Mouse (Mus musculus) forebrain, postnatal 0 days (tissue): ENCODE data around the gene Mef2b. TPM values are rescaled to one million over a fixed set of nuclear protein-coding genes. Genes with fewer than 3 reads are reported as not detected.

ENCODE experiments used
- ATAC-seq: fragments of 200-750 bp; cut with Nextera tagmentation; 2 replicates; pipeline ENCODE4 v1.8.0; 2017; ENCODE audit warnings: mild to moderate bottlenecking, moderate library complexity
- DNase-seq: peaks from one replicate; pipeline ENCODE4 v3.0.0-alpha.2; 2015
- H3K27ac ChIP-seq: fragments of 300-500 bp; sonication (generic); 2 replicates; pipeline ENCODE4 v1.5.1; 2014; ENCODE audit warnings: low read depth, mild to moderate bottlenecking, antibody characterized with exemption, low read length, moderate library complexity, mixed read lengths
- H3K27me3 ChIP-seq: fragments of 300-500 bp; sonication (generic); 2 replicates; pipeline ENCODE4 v1.6.1; 2014; ENCODE audit warnings: mild to moderate bottlenecking, low read length, mixed read lengths; ENCODE audit not compliant: insufficient read depth
- H3K36me3 ChIP-seq: fragments of 300-500 bp; sonication (generic); 2 replicates; pipeline ENCODE4 v1.6.1; 2014; ENCODE audit warnings: mild to moderate bottlenecking, moderate library complexity; ENCODE audit not compliant: insufficient read depth
- H3K4me1 ChIP-seq: fragments of 300-500 bp; sonication (generic); 2 replicates; pipeline ENCODE4 v1.6.1; 2014; ENCODE audit warnings: antibody characterized with exemption; ENCODE audit not compliant: insufficient read depth
- H3K4me2 ChIP-seq: fragments of 300-500 bp; sonication (generic); 2 replicates; pipeline ENCODE4 v1.6.1; 2014; ENCODE audit warnings: low read depth, mild to moderate bottlenecking, moderate library complexity
- H3K4me3 ChIP-seq: fragments of 300-500 bp; sonication (generic); 2 replicates; pipeline ENCODE4 v1.5.1; 2014; ENCODE audit warnings: low read depth, low read length, mixed read lengths
- H3K9ac ChIP-seq: fragments of 300-500 bp; sonication (generic); 2 replicates; pipeline ENCODE4 v1.6.1; 2014; ENCODE audit warnings: mild to moderate bottlenecking
- H3K9me3 ChIP-seq: fragments of 300-500 bp; sonication (generic); 2 replicates; pipeline ENCODE4 v1.6.1; 2016; ENCODE audit warnings: low read length
- CTCF ChIP-seq: sonication (generic); IDR thresholded peaks from 2 replicates; pipeline ENCODE4 v1.5.1; 2016; ENCODE audit warnings: antibody characterized with exemption, control low read depth, low read depth
- WGBS: fragments of 180-500 bp; shearing (Covaris S2); extraction: QIAGEN DNeasy Blood & Tissue Kit; methylation state at CpG from one replicate; pipeline ENCODE4 v1.1.7; 2014; 5-methylcytosine and 5-hydroxymethylcytosine counted together
- polyA plus RNA-seq: library from polyadenylated mRNA; unstranded; fragments of >200 nt; fragmentation: Nextera tagmentation; extraction: Ambion mirVana; gene quantifications from 2 replicates; pipeline ENCODE4 v1.2.1, GENCODE M21; 2015
- total RNA-seq: library from RNA; depleted of rRNA; stranded (reverse); fragments of >200 nt; gene quantifications from 2 replicates; pipeline ENCODE4 v1.2.3, GENCODE M21; 2014

The Mef2b gene
- total and polyA plus RNA-seq, 2 experiments from 2014 or later = 0.90 to 1.7 TPM

DNA sequence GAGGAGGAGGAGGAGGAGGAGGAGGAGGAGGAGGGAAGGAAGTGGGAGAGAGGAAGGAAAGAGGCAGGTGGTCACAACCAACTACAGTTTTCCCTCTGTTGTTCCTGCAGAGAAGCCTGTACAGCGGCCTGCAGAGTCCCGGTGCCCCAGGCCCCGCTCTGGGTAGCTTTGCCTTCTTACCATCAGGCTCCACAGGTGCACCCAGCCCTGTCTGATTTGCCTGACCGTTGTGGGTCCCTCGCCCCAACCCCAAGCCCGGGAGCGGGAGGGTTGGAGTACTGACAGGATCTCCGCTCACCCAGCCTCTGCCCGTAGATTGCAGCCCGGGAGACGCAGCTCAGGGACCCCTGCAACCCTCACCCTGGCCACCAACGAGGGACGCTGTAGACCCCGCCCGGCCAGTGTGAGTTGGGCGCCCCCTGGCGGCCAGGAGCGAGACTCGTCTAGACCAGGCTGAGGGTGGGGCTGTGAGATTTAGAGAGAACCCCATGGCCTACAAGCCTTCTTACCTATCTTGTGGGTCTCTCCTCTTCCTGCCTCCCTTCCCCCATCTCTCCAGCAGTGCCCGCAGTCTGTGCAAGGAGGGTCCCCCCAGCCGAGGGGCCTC is 27.1 kb downstream of the Mef2b start:
- Histone ChIP-seq H3K9ac (peak overlapping the region; percentile 35), H3K27me3 (no peaks in the 10 kb centered on the region), H3K4me1 (no peaks in the 10 kb centered on the region), H3K36me3 (no peaks in the 10 kb centered on the region), H3K4me3 (peak overlapping the region; percentile 14; the same call in 1 of the 2 replicates), H3K9me3 (no peaks in the 10 kb centered on the region), H3K4me2 (peak overlapping the region; percentile 47), H3K27ac (no peak overlapping the region)
- peak; percentile 78 for DNase-seq
- 7% methylated on average over 20 of the region's 21 CpGs for WGBS
- TF ChIP-seq CTCF = peak; percentile 97
- peak; percentile 94 for ATAC-seq

- no peaks in the 10 kb centered on the region; the same call in 1 of the 2 replicates for H3K36me3 ChIP-seq
- TF ChIP-seq CTCF = no peak
Measured at GRCm38 (mm10) chr8:70170116-70170515, 30.6 kb downstream of the Mef2b start.

GRCm38 (mm10) chr8:70170748-70171147 is 31.2 kb downstream of the Mef2b start:
- H3K9me3 ChIP-seq = no peaks in the 10 kb centered on the region
- H3K36me3 ChIP-seq = no peaks in the 10 kb centered on the region; the same call in 1 of the 2 replicates
- ATAC-seq (no peak), DNase-seq (no peak)
- H3K4me2 ChIP-seq = no peak overlapping the region
- 78% methylated on average over 3 of the region's 3 CpGs for WGBS
- no peak overlapping the region for H3K4me3 ChIP-seq
- no peak overlapping the region for H3K27ac ChIP-seq
- no peak overlapping the region for H3K9ac ChIP-seq
- H3K4me1 ChIP-seq = 0 out of 2 replicates have a peak, but pooled peaks cover 4% of the 10 kb centered on the region
- no peaks in the 10 kb centered on the region for H3K27me3 ChIP-seq
- TF ChIP-seq CTCF = no peak

More at GRCm38 (mm10) chr8:70170116-70170515, 30.6 kb downstream of the Mef2b start:
- 88% methylated on average over 3 of the region's 3 CpGs for WGBS
- Histone ChIP-seq H3K4me1 (0 out of 2 replicates have a peak, but pooled peaks cover 4% of the 10 kb centered on the region), H3K27me3 (no peaks in the 10 kb centered on the region), H3K9ac (no peak overlapping the region), H3K27ac (no peak overlapping the region), H3K4me2 (no peak overlapping the region), H3K9me3 (no peaks in the 10 kb centered on the region), H3K4me3 (no peak overlapping the region)
- DNase-seq (no peak), ATAC-seq (no peak)

DNA sequence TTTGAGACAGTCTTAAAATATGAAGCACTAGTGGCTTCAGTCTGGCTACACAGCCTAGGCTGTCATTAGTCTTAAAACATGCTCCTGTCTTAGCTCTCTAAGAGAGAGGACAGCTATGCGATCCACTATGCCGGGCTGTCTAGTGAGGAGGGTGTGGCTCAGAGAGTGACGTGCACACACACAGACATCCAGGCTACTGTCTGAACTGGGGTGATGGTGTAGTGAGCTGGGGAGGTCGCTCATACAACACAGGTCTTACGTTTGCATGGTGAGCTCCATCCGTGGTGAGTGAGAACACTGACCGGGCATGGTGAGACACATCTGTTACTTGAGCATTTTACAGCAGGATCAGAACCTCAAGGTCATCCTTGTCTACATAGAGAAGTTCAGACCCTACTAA is 31.7 kb downstream of the Mef2b start:
- ATAC-seq (no peak), DNase-seq (no peak)
- 86% methylated on average over 7 of the region's 7 CpGs for WGBS
- Histone ChIP-seq H3K36me3 (no peaks in the 10 kb centered on the region; the same call in 1 of the 2 replicates), H3K4me3 (no peak overlapping the region), H3K9me3 (no peaks in the 10 kb centered on the region), H3K4me2 (peak overlapping the region; percentile 57; the same call in 1 of the 2 replicates), H3K9ac (no peak overlapping the region), H3K27me3 (no peaks in the 10 kb centered on the region), H3K27ac (no peak overlapping the region), H3K4me1 (0 out of 2 replicates have a peak, but pooled peaks cover 4% of the 10 kb centered on the region)
- no peak for TF ChIP-seq CTCF

GRCm38 (mm10) chr8:70172043-70172681 is 32.7 kb downstream of the Mef2b start, which contains the start of gene Tmem161a:
Tmem161a (plus strand) TSS chr8:70172356.
- H3K4me2 ChIP-seq = peak within 1 kb of the TSS; percentile 57
- H3K27me3 ChIP-seq = no peaks in the 10 kb centered on the region
- 2% methylated on average over 26 of the region's 27 CpGs for WGBS
- peak within 1 kb of the TSS; percentile 64 for H3K4me3 ChIP-seq
- H3K9ac ChIP-seq = peak within 1 kb of the TSS; percentile 68
- peaks cover 3% of the 10 kb centered on the region; the same call in 1 of the 2 replicates for H3K36me3 ChIP-seq
- TF ChIP-seq CTCF = no peak
- 0 out of 2 replicates have a peak, but pooled peaks cover 4% of the 10 kb centered on the region for H3K4me1 ChIP-seq
- no peaks in the 10 kb centered on the region for H3K9me3 ChIP-seq
- DNase-seq (peak; percentile 95), ATAC-seq (peak; percentile 100)
- H3K27ac ChIP-seq = no peak within 1 kb of the TSS

GRCm38 (mm10) chr8:70173320-70173719 is 33.8 kb downstream of the Mef2b start:
- TF ChIP-seq CTCF = no peak
- Histone ChIP-seq H3K27ac (no peak overlapping the region), H3K27me3 (no peaks in the 10 kb centered on the region), H3K4me2 (0 out of 2 replicates have a peak overlapping the region, but pooled peaks have one; percentile 57), H3K4me3 (no peak overlapping the region), H3K36me3 (peaks cover 12% of the 10 kb centered on the region), H3K9me3 (no peaks in the 10 kb centered on the region), H3K4me1 (0 out of 2 replicates have a peak, but pooled peaks cover 4% of the 10 kb centered on the region), H3K9ac (no peak overlapping the region)
- DNase-seq (no peak), ATAC-seq (no peak)
- WGBS = 81% methylated on average over 5 of the region's 5 CpGs

- H3K4me1 ChIP-seq = 0 out of 2 replicates have a peak, but pooled peaks cover 4% of the 10 kb centered on the region
- no peak overlapping the region for H3K4me2 ChIP-seq
- H3K4me3 ChIP-seq = no peak overlapping the region
- ATAC-seq (no peak), DNase-seq (no peak)
- H3K36me3 ChIP-seq = peaks cover 19% of the 10 kb centered on the region
- H3K27me3 ChIP-seq = no peaks in the 10 kb centered on the region
- no peak for TF ChIP-seq CTCF
- 92% methylated on average over 7 of the region's 7 CpGs for WGBS
- no peak overlapping the region for H3K27ac ChIP-seq
- H3K9ac ChIP-seq = no peak overlapping the region
- H3K9me3 ChIP-seq = no peaks in the 10 kb centered on the region
Measured at GRCm38 (mm10) chr8:70174079-70174478, 34.6 kb downstream of the Mef2b start.
